ENCODE assay signal across 9 mouse cellular contexts in genomic region chr12:30850902-30851301, GRCm38 (mm10). TPM values are rescaled to one million over a fixed set of nuclear protein-coding genes. Genes with fewer than 3 reads are reported as not detected.
DNase-seq lines count a peak whose midpoint lies in the region; ATAC-seq and TF ChIP-seq lines count a peak whose summit lies in the region.
"Had no signal": no experiment of that assay in that cellular context is flagged by ENCODE, and none has a peak within 500 bp of the region (broad histone marks: within the 10 kb centered on the region; RNA-seq: fewer than 3 reads in every experiment).

No protein-coding gene starts in this region.

- peak; percentile 11 for DNase-seq in embryonic facial prominence, embryonic 14.5 days (ENCODE audit: low spot score)
- DNase-seq in embryonic facial prominence, embryonic 10.5 days (ENCODE audit: low spot score), result no peak
- DNase-seq in left cerebral cortex, postnatal 4 days, result peak; percentile 73
- no peak for DNase-seq in left cerebral cortex, adult 11 months (ENCODE audit: low spot score)
- DNase-seq in layer of hippocampus, adult 2 months (ENCODE audit: low spot score in 2 of 2), result peak; percentile 72 to 75
- peak; percentile 16 for DNase-seq in right cerebral cortex, postnatal 4 days
- no peak for DNase-seq in MN1 (ENCODE audit: low spot score)
- no peak for DNase-seq in spleen, postnatal 10 days (ENCODE audit: low spot score in 2 of 2)

- ATAC-seq in embryonic facial prominence, embryonic 14.5 days (ENCODE audit: low read depth), result no peak

- no peak overlapping the region for H3K27ac ChIP-seq in embryonic facial prominence, embryonic 14.5 days (replicated peaks; ENCODE audit: low read depth, low read length)
- H3K27ac ChIP-seq in embryonic facial prominence, embryonic 10.5 days (replicated peaks), result no peak overlapping the region
- H3K27ac ChIP-seq in layer of hippocampus, adult 2 months, result peak overlapping the region; percentile 66

- H3K36me3 ChIP-seq in embryonic facial prominence, embryonic 14.5 days (ENCODE audit: control insufficient read depth, insufficient read depth, low read length), result no peaks in the 10 kb centered on the region
- H3K36me3 ChIP-seq in embryonic facial prominence, embryonic 10.5 days (replicated peaks), result no peaks in the 10 kb centered on the region

- H3K4me1 ChIP-seq in embryonic facial prominence, embryonic 14.5 days (ENCODE audit: control insufficient read depth, insufficient read depth, low read length), result no peaks in the 10 kb centered on the region
- H3K4me1 ChIP-seq in embryonic facial prominence, embryonic 10.5 days, result no peaks in the 10 kb centered on the region

- no peaks in the 10 kb centered on the region for H3K27me3 ChIP-seq in embryonic facial prominence, embryonic 14.5 days (replicated peaks; ENCODE audit: control insufficient read depth, insufficient read depth, low read length)
- H3K27me3 ChIP-seq in embryonic facial prominence, embryonic 10.5 days (replicated peaks; ENCODE audit: low read depth, poor library complexity, severe bottlenecking), result no peaks in the 10 kb centered on the region

- intact Hi-C loops in left cerebral cortex, postnatal 4 days (cut with DNase I), result no loop called here

- 50% methylated on average over 2 of the region's 2 CpGs for WGBS in embryonic facial prominence, embryonic 14.5 days
- WGBS in embryonic facial prominence, embryonic 10.5 days, result 82% methylated on average over 2 of the region's 2 CpGs

- TF ChIP-seq CTCF in layer of hippocampus, adult 2 months (conservative IDR thresholded peaks at IDR 0.05), result no peak

- H3K4me3 ChIP-seq in embryonic facial prominence, embryonic 14.5 days (ENCODE audit: low read depth, low read length), result no peak overlapping the region
- no peak overlapping the region for H3K4me3 ChIP-seq in embryonic facial prominence, embryonic 10.5 days
- no peak overlapping the region for H3K4me3 ChIP-seq in layer of hippocampus, adult 2 months

- no peak overlapping the region for H3K4me2 ChIP-seq in embryonic facial prominence, embryonic 14.5 days (ENCODE audit: low read depth, low read length)

- no peak overlapping the region for H3K9ac ChIP-seq in embryonic facial prominence, embryonic 14.5 days (ENCODE audit: low read depth, low read length)

- no peaks in the 10 kb centered on the region for H3K9me3 ChIP-seq in embryonic facial prominence, embryonic 14.5 days (ENCODE audit: control insufficient read depth, low read length)
- H3K9me3 ChIP-seq in embryonic facial prominence, embryonic 10.5 days, result no peaks in the 10 kb centered on the region

RNA-seq across cellular contexts. Expression of gene Alkal2, which starts 33.2 kb away (rescaled TPM):
- 4.6 and 5.6 TPM in 2 replicates for polyA plus RNA-seq in embryonic facial prominence, embryonic 14.5 days (2014; fragmentation: Nextera tagmentation; extraction: Ambion mirVana)
- polyA plus RNA-seq in embryonic facial prominence, embryonic 10.5 days (2016; fragmentation: Nextera tagmentation; extraction: Ambion mirVana), result 4.1 and 8.7 TPM in 2 replicates
- 1 to 10 TPM; 1.9 to 2.0 TPM for total RNA-seq in left cerebral cortex, postnatal 4 days (2021)
- total RNA-seq in layer of hippocampus, adult 2 months (2021), result 1 to 10 TPM; 3.2 to 4.6 TPM
- polyA plus RNA-seq: neural tube, embryonic 11.5 days had no signal

Comparison
In these comparisons a context has a peak if more than half of its experiments do, and no peak if none do; other contexts are left out.
1. DNase-seq: peak in embryonic facial prominence, embryonic 14.5 days (single experiment), left cerebral cortex, postnatal 4 days (single experiment), layer of hippocampus, adult 2 months (2 of 2) and right cerebral cortex, postnatal 4 days (single experiment); none in embryonic facial prominence, embryonic 10.5 days (single experiment), left cerebral cortex, adult 11 months (single experiment), MN1 (single experiment) and spleen, postnatal 10 days (0 of 2).